16 mouse cellular contexts compared by ENCODE assay signal in the genomic region with DNA sequence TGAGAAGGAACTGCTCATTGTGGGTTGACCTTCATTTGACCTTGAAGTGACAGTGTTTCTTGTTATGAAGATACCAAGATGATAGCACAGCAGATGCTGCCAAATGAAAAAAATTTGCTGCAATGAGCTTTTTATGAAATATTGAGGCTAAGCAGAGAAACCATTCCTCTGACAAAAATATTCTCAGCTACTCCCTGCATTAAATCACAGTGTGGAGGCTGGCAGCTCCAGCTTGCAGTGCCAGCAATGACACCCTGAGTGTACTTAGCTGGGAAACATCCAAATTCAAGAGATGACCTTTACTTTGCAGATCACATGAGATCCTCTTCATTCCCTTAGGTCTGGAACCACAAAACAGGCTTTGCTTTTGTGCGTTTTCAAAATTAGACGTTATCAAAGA.
DNase-seq lines count a peak whose midpoint lies in the region; ATAC-seq lines count a peak whose summit lies in the region.
"Had no signal": no experiment of that assay in that cellular context is flagged by ENCODE, and none has a peak within 500 bp of the region (broad histone marks: within the 10 kb centered on the region; RNA-seq: fewer than 3 reads in every experiment).

No protein-coding gene starts in this region.

- 90% methylated on average over 2 of the region's 2 CpGs for WGBS in hindbrain, embryonic 15.5 days
- WGBS in hindbrain, embryonic 11.5 days: 89% methylated on average over 2 of the region's 2 CpGs
- WGBS in neural tube, embryonic 15.5 days: 87% methylated on average over 2 of the region's 2 CpGs
- 76% methylated on average over 2 of the region's 2 CpGs for WGBS in heart, embryonic 10.5 days

- no peak for DNase-seq in hindbrain, embryonic 11.5 days (ENCODE audit: low spot score)
- no peak for DNase-seq in neural tube, embryonic 10.5 days (ENCODE audit: extremely low spot score, low spot score)
- peak; percentile 48 to 65 for DNase-seq in left cerebral cortex, adult 9 months (ENCODE audit: low spot score in 2 of 2)
- no peak for DNase-seq in heart, embryonic 10.5 days (ENCODE audit: low spot score)
- no peak for DNase-seq in B cell, adult 2 months
- DNase-seq: kidney, adult 8-10 months; kidney, postnatal 36 days; lung, postnatal 10 days; thymus, adult 2 months had no signal

- no peaks in the 10 kb centered on the region for H3K36me3 ChIP-seq in hindbrain, embryonic 15.5 days
- H3K36me3 ChIP-seq in hindbrain, embryonic 11.5 days (ENCODE audit: control insufficient read depth, insufficient read depth, low read length): no peaks in the 10 kb centered on the region
- no peaks in the 10 kb centered on the region for H3K36me3 ChIP-seq in neural tube, embryonic 15.5 days
- H3K36me3 ChIP-seq in heart, embryonic 10.5 days: no peaks in the 10 kb centered on the region
- H3K36me3 ChIP-seq: embryonic facial prominence, embryonic 10.5 days; heart, embryonic 13.5 days had no signal

- H3K4me1 ChIP-seq in hindbrain, embryonic 15.5 days (replicated peaks): 0 out of 2 replicates have a peak, but pooled peaks cover 9% of the 10 kb centered on the region
- H3K4me1 ChIP-seq in hindbrain, embryonic 11.5 days (replicated peaks; ENCODE audit: control insufficient read depth, insufficient read depth, low read length): no peaks in the 10 kb centered on the region
- H3K4me1 ChIP-seq in neural tube, embryonic 15.5 days: no peaks in the 10 kb centered on the region
- no peaks in the 10 kb centered on the region for H3K4me1 ChIP-seq in heart, embryonic 10.5 days
- H3K4me1 ChIP-seq: embryonic facial prominence, embryonic 10.5 days; heart, embryonic 13.5 days had no signal

- peak overlapping the region; percentile 57; the same call in 1 of the 2 replicates for H3K27ac ChIP-seq in hindbrain, embryonic 15.5 days (replicated peaks)
- H3K27ac ChIP-seq in hindbrain, embryonic 11.5 days (ENCODE audit: low read depth, low read length): no peak overlapping the region
- peak overlapping the region; percentile 69 for H3K27ac ChIP-seq in neural tube, embryonic 15.5 days (replicated peaks)
- no peak overlapping the region for H3K27ac ChIP-seq in heart, embryonic 10.5 days
- H3K27ac ChIP-seq: embryonic facial prominence, embryonic 10.5 days; heart, embryonic 13.5 days had no signal

- no peaks in the 10 kb centered on the region for H3K27me3 ChIP-seq in hindbrain, embryonic 15.5 days
- no peaks in the 10 kb centered on the region for H3K27me3 ChIP-seq in hindbrain, embryonic 11.5 days (ENCODE audit: control insufficient read depth, insufficient read depth, low read length)
- H3K27me3 ChIP-seq in neural tube, embryonic 15.5 days (replicated peaks): no peaks in the 10 kb centered on the region
- no peaks in the 10 kb centered on the region for H3K27me3 ChIP-seq in heart, embryonic 10.5 days (ENCODE audit: insufficient read depth, poor library complexity, severe bottlenecking)
- H3K27me3 ChIP-seq: heart, embryonic 13.5 days had no signal

- no peak overlapping the region for H3K4me3 ChIP-seq in hindbrain, embryonic 15.5 days
- H3K4me3 ChIP-seq in hindbrain, embryonic 11.5 days (ENCODE audit: low read depth, low read length): no peak overlapping the region
- H3K4me3 ChIP-seq in neural tube, embryonic 15.5 days (replicated peaks): no peak overlapping the region
- no peak overlapping the region for H3K4me3 ChIP-seq in heart, embryonic 10.5 days
- H3K4me3 ChIP-seq: embryonic facial prominence, embryonic 10.5 days; erythroblast, embryonic 14.5 days; heart, embryonic 13.5 days had no signal

- ATAC-seq in hindbrain, embryonic 15.5 days (ENCODE audit: low FRiP score, low read depth): no peak
- ATAC-seq in hindbrain, embryonic 11.5 days (ENCODE audit: low FRiP score): no peak
- no peak for ATAC-seq in neural tube, embryonic 15.5 days (ENCODE audit: low FRiP score)
- ATAC-seq: CD4-positive, CD25-positive, alpha-beta regulatory T cell, adult 4 months had no signal

- no peak overlapping the region for H3K4me2 ChIP-seq in hindbrain, embryonic 15.5 days
- no peak overlapping the region for H3K4me2 ChIP-seq in hindbrain, embryonic 11.5 days (replicated peaks; ENCODE audit: low read depth, low read length)
- no peak overlapping the region for H3K4me2 ChIP-seq in neural tube, embryonic 15.5 days
- H3K4me2 ChIP-seq: heart, embryonic 13.5 days; liver, embryonic 11.5 days had no signal

- no peaks in the 10 kb centered on the region for H3K9me3 ChIP-seq in hindbrain, embryonic 15.5 days
- no peaks in the 10 kb centered on the region for H3K9me3 ChIP-seq in hindbrain, embryonic 11.5 days (ENCODE audit: control insufficient read depth, low read length)
- no peaks in the 10 kb centered on the region for H3K9me3 ChIP-seq in neural tube, embryonic 15.5 days (replicated peaks)
- H3K9me3 ChIP-seq in heart, embryonic 10.5 days: no peaks in the 10 kb centered on the region
- H3K9me3 ChIP-seq: embryonic facial prominence, embryonic 10.5 days; heart, embryonic 13.5 days had no signal

- H3K9ac ChIP-seq in hindbrain, embryonic 15.5 days: no peak overlapping the region
- no peak overlapping the region for H3K9ac ChIP-seq in hindbrain, embryonic 11.5 days (ENCODE audit: low read depth, low read length)
- H3K9ac ChIP-seq in neural tube, embryonic 15.5 days (replicated peaks): no peak overlapping the region
- H3K9ac ChIP-seq: heart, embryonic 13.5 days had no signal

Comparison
In these comparisons a context has a peak if more than half of its experiments do, and no peak if none do; other contexts are left out.
1. H3K27ac ChIP-seq: peak in hindbrain, embryonic 15.5 days (single experiment) and neural tube, embryonic 15.5 days (single experiment); none in hindbrain, embryonic 11.5 days (single experiment) and heart, embryonic 10.5 days (single experiment).
2. DNase-seq: peak in left cerebral cortex, adult 9 months (2 of 2); none in hindbrain, embryonic 11.5 days (single experiment), neural tube, embryonic 10.5 days (single experiment), heart, embryonic 10.5 days (single experiment) and B cell, adult 2 months (0 of 2).